Mouse (Mus musculus) central nervous system, embryonic 14 days (tissue): ENCODE results near the gene Senp5. TPM values are rescaled to one million over a fixed set of nuclear protein-coding genes. Genes with fewer than 3 reads are reported as not detected.

ENCODE experiments used
- polyA plus RNA-seq: library from polyadenylated mRNA; depleted of rRNA; stranded (reverse); fragments of >200 nt; gene quantifications from 2 replicates; pipeline ENCODE4 v1.2.3, GENCODE M21; 2012; rRNA removed

Gene Senp5
- 19.0 and 20.3 TPM in 2 replicates for polyA plus RNA-seq

DNA sequence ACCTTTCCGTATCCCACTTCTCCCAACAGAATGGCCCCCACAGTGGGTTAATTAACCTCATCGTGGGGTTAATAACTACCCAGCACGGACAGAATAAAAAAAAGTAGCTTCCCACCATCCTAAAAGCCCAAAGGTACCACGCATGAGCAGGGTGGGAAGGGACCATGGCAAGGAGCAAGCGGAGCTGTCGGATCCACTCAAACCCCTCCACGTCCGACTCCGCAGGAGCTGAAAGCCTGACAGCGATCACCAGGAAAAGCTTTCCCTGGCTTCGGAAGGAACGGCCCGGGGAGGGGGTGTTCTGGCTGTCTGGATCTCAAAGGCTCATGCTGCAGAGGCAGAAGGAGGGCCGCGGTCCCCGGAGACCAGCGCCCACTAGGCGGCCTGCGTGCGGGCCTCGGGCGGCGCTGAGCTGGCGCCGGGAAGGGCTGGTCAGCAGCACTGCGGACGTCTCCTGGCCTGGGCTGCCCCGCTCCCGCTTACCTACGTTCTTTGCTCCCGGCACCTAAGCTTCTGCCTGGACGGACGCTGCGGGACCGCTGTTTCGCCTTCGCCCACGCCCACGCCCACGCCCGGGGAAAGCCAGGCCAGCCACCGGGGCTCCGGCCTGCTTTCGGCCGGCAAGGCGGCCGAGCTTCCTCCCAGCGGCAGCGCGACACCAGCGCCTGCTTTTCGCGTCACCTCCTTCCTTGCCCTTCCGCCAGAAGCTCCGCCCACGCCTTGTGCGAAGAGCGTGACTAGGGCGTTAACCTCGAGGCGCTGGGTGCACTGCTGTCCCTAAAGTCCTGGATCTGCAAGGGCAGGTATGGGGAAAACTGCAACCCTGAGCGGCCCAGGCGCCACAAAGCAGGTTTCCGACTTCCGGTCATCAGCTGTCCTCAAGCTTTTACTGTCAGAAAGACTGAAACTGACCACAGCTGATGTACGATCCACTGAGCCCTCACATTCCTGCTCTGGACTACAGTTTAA, at the start of gene Senp5:
Gene Senp5, minus strand, starts transcription at position 779 of the 969 bp plus-strand sequence.

DNA sequence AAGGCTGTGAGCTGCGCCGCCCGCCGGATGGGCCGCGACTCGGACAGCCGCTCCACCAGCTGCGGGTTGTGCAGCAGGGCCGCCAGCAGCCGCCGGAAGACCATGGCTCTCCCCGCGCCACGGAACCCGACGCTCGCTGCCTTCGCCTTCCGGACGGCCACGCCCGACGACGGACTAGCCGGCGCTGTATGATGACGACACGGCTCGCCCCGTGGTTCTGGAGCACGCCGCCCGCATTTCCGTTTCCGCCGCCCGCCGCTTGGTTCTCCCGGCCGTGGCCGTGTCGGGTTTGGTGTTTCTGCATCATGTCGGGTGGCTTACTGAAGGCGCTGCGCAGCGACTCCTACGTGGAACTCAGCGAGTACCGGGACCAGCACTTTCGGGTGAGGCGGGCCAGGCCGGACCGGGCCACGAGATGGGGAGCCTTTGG, 54.7 kb downstream of the Senp5 start, which contains the start of the genes 0610012G03Rik and Ncbp2:
Gene 0610012G03Rik, minus strand, starts transcription at position 150 of the 430 bp plus-strand sequence.
Gene Ncbp2, plus strand, starts transcription at position 169 of the 430 bp plus-strand sequence.

DNA sequence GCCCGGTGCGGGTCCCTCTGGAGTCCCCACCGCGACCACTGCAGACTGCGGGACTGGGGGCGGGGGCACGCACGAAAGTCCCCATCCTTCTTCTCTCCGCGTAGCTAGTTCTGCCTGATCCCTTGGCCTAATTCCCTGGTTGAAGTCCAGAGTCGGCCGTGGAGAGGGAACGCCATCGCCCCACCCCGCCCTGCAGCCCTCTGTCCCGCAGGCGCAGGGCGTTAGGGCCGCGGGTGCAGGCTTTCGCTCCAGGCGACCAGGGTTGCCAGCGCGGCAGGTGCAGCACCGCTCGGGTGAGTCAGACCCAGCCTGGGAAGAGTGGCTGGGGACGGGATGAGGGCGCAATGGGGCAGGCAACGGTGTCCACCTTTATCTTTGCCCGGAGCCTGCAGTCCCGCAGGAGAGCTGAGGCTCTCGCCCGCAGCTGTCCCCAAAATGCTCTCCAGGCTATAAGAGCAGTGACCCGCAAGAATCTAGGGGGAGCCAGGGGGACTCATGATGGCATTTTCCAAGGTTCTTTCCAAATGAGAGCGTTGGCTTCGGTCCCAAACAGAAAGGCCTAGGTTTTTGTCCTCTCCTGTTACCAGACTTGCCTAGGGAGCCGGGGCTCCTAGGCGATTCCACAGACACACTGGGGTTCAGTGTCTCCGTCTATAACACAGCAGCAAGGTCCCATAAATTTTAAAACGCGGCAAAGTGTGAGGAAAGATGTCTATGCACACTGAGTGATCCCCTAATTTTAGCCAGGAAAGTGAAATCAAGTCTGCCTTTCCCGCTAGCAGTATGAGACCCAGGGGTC, 69.1 kb downstream of the Senp5 start, which contains the start of gene Pigz:
Gene Pigz, plus strand, starts transcription at position 101 of the 799 bp plus-strand sequence.

Other genes with a start within 250 kb of the Senp5 start
- gene Meltf, start 124.5 kb downstream of the Senp5 start, polyA plus RNA-seq, result 0.25 and 4.0 TPM in 2 replicates
- gene Pigz, start 69.4 kb downstream of the Senp5 start, polyA plus RNA-seq, result 0.76 and 1.5 TPM in 2 replicates
- gene 0610012G03Rik, start 54.8 kb downstream of the Senp5 start, polyA plus RNA-seq, result 65.2 and 66.9 TPM in 2 replicates
- gene Ncbp2, start 54.8 kb downstream of the Senp5 start, polyA plus RNA-seq, result 215 and 271 TPM in 2 replicates
- gene Pak2, start 76.1 kb upstream of the Senp5 start, polyA plus RNA-seq, result 31.5 and 33.8 TPM in 2 replicates
- 80.2 and 89.8 TPM in 2 replicates for gene Pigx, start 96.5 kb upstream of the Senp5 start, polyA plus RNA-seq
- gene Cep19, start 96.5 kb upstream of the Senp5 start, polyA plus RNA-seq, result 24.7 and 27.2 TPM in 2 replicates
- 6.1 and 7.8 TPM in 2 replicates for gene Nrros, start 162.3 kb upstream of the Senp5 start, polyA plus RNA-seq
- not detected in 2 replicates for gene Bex6, start 176.5 kb upstream of the Senp5 start, polyA plus RNA-seq
- 23.2 and 24.9 TPM in 2 replicates for gene Fbxo45, start 243.9 kb upstream of the Senp5 start, polyA plus RNA-seq
- gene Wdr53, start 243.9 kb upstream of the Senp5 start, polyA plus RNA-seq, result 12.2 and 12.4 TPM in 2 replicates